Mouse (Mus musculus): Measurements from ENCODE around the gene Hexa.

DNA sequence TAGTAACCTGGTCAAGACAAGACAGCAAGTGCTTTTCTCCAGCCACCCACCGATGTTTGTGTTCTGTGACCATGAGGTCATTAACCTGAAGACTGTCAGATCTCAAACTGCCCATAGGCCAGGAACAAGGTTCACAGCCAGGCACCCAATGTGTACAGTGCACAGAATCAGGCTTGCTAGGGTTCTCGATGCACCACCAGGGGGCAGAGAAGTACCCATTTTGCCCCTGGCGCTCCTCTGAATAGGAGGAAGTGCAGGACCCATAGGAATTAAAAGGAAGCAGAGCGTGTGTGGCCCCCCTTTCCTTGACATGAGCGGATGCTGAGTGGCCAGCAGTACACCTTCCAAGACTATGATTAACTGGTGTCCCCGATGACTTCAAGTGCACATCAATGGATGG, 27.8 kb downstream of the Hexa start:
- TF ChIP-seq CTCF (IDR thresholded peaks at IDR 0.05; ENCODE audit: low read depth) (peak; percentile 82), EP300 (IDR thresholded peaks at IDR 0.05; ENCODE audit: low read depth) (no peak)
